Mouse (Mus musculus): Measurements from ENCODE around the gene Ggnbp2.

GRCm38 (mm10) chr11:84797026-84797425 lies 73.6 kb downstream of the Ggnbp2 start:
- TF ChIP-seq GATA1 (IDR thresholded peaks at IDR 0.05; ENCODE audit: low read length) = no peak
- TF ChIP-seq TAL1 (IDR thresholded peaks at IDR 0.05; ENCODE audit: low read length) = no peak
